Mouse (Mus musculus) bone marrow macrophage, adult 2 months (primary cell): Measurements from ENCODE around the gene Acvrl1. TPM values are rescaled to one million over a fixed set of nuclear protein-coding genes. Genes with fewer than 3 reads are reported as not detected.

ENCODE experiments used
- H3K27ac ChIP-seq: 2 replicates; pipeline ENCODE4 v1.5.1; 2012; ENCODE audit warnings: low read depth, low read length; ENCODE audit not compliant: insufficient read depth
- H3K4me1 ChIP-seq: 2 replicates; pipeline ENCODE4 v1.6.1; 2012; ENCODE audit warnings: low read length; ENCODE audit not compliant: control insufficient read depth, insufficient read depth
- H3K4me3 ChIP-seq: 2 replicates; pipeline ENCODE4 v1.5.1; 2012; ENCODE audit warnings: mild to moderate bottlenecking, low read length, moderate library complexity; ENCODE audit not compliant: insufficient read depth
- CTCF ChIP-seq: IDR thresholded peaks from 2 replicates; pipeline ENCODE4 v1.5.1; 2012; ENCODE audit warnings: low read depth, mild to moderate bottlenecking, low read length, moderate library complexity
- POLR2A ChIP-seq: IDR thresholded peaks from 2 replicates; pipeline ENCODE4 v1.6.1; 2012; ENCODE audit warnings: mild to moderate bottlenecking, low read depth, low read length, borderline replicate concordance
- polyA plus RNA-seq: library from polyadenylated mRNA; stranded (reverse); fragments of >200 nt; gene quantifications from 2 replicates; pipeline ENCODE4 v1.2.4, GENCODE M21; 2012; ENCODE audit not compliant: missing spikeins, insufficient read depth, insufficient read length

Gene Acvrl1
- polyA plus RNA-seq, 1 experiment: 29.8 TPM

- TF ChIP-seq POLR2A (no peak), CTCF (no peak)
- Histone ChIP-seq H3K4me1 (no peaks in the 10 kb centered on the region), H3K27ac (no peak overlapping the region), H3K4me3 (no peak overlapping the region)
Observed at GRCm38 (mm10) chr15:101106011-101106410, 22.3 kb upstream of the Acvrl1 start.

- no peak for TF ChIP-seq CTCF
- TF ChIP-seq POLR2A: no peak
- Histone ChIP-seq H3K4me3 (no peak overlapping the region), H3K27ac (no peak overlapping the region), H3K4me1 (peaks cover 7% of the 10 kb centered on the region)
Observed at GRCm38 (mm10) chr15:101107906-101108671, 20.2 kb upstream of the Acvrl1 start.

GRCm38 (mm10) chr15:101113176-101113575 is 15.1 kb upstream of the Acvrl1 start:
- Histone ChIP-seq H3K4me1 (peaks cover 11% of the 10 kb centered on the region), H3K27ac (peak overlapping the region; percentile 96), H3K4me3 (peak overlapping the region; percentile 50)
- TF ChIP-seq POLR2A (no peak), CTCF (no peak)

GRCm38 (mm10) chr15:101113778-101114177 is 14.5 kb upstream of the Acvrl1 start:
- H3K27ac ChIP-seq: peak overlapping the region; percentile 96
- H3K4me1 ChIP-seq: peaks cover 14% of the 10 kb centered on the region
- peak overlapping the region; percentile 50 for H3K4me3 ChIP-seq

- H3K4me1 ChIP-seq: peaks cover 25% of the 10 kb centered on the region
- TF ChIP-seq CTCF (no peak), POLR2A (no peak)
- no peak within 1 kb of the TSS for H3K4me3 ChIP-seq
- no peak within 1 kb of the TSS for H3K27ac ChIP-seq
Observed at GRCm38 (mm10) chr15:101115511-101116110, 12.7 kb upstream of the Acvrl1 start, which contains the start of gene Ankrd33. Gene Ankrd33, plus strand, starts transcription at chr15:101115755.

- Histone ChIP-seq H3K27ac (no peak overlapping the region), H3K4me3 (no peak overlapping the region), H3K4me1 (peaks cover 17% of the 10 kb centered on the region)
- TF ChIP-seq CTCF (peak; percentile 39), POLR2A (no peak)
Observed at GRCm38 (mm10) chr15:101118399-101119125, 9.8 kb upstream of the Acvrl1 start.

GRCm38 (mm10) chr15:101121411-101122289 is 6.7 kb upstream of the Acvrl1 start:
- Histone ChIP-seq H3K27ac (no peak overlapping the region), H3K4me3 (no peak overlapping the region), H3K4me1 (peaks cover 14% of the 10 kb centered on the region)
- TF ChIP-seq POLR2A (no peak), CTCF (no peak)

GRCm38 (mm10) chr15:101122290-101122589 is 6.1 kb upstream of the Acvrl1 start:
- Histone ChIP-seq H3K4me1 (peaks cover 14% of the 10 kb centered on the region), H3K4me3 (no peak overlapping the region), H3K27ac (no peak overlapping the region)
- TF ChIP-seq CTCF (no peak), POLR2A (no peak)

- H3K4me1 ChIP-seq: peaks cover 14% of the 10 kb centered on the region
Observed at GRCm38 (mm10) chr15:101123202-101123601, 5.1 kb upstream of the Acvrl1 start.

More at GRCm38 (mm10) chr15:101123202-101123601, 5.1 kb upstream of the Acvrl1 start:
- Histone ChIP-seq H3K4me3 (no peak overlapping the region), H3K27ac (no peak overlapping the region)
- TF ChIP-seq POLR2A (no peak), CTCF (no peak)
